Mouse (Mus musculus) liver, embryonic 14.5 days (tissue): ENCODE measurements around the gene Lair1. TPM values are rescaled to one million over a fixed set of nuclear protein-coding genes. Genes with fewer than 3 reads are reported as not detected.
"Not testable (repeated sequence)": the region's sequence is repeated elsewhere in the genome, so short reads cannot be mapped to it uniquely, and the experiment has no call there.

Experiments used
- ATAC-seq: fragments of 200-750 bp; cut with Nextera tagmentation; 2 replicates; pipeline ENCODE4 v1.8.0; 2017; ENCODE audit warnings: moderate number of reproducible peaks, mild to moderate bottlenecking, moderate library complexity; ENCODE audit not compliant: insufficient read depth
- DNase-seq, 3 experiments: peaks; one replicate each; pipeline ENCODE4 v3.0.0-alpha.2; 2012 to 2013; ENCODE audit warnings: low read depth in 3 of 3, low spot score in 3 of 3
- H3K27ac ChIP-seq: fragments of 300-500 bp; sonication (generic); 2 replicates; pipeline ENCODE4 v1.5.1; 2014; ENCODE audit warnings: moderate library complexity, mild to moderate bottlenecking, control low read depth, inconsistent platforms
- H3K27me3 ChIP-seq: fragments of 300-500 bp; sonication (generic); 2 replicates; pipeline ENCODE4 v1.6.1; 2014; ENCODE audit warnings: mild to moderate bottlenecking, low read length, moderate library complexity; ENCODE audit not compliant: control insufficient read depth, insufficient read depth
- H3K36me3 ChIP-seq: fragments of 300-500 bp; sonication (generic); replicated peaks from 2 replicates; pipeline ENCODE4 v1.6.1; 2014; ENCODE audit warnings: low read depth; ENCODE audit not compliant: control insufficient read depth, insufficient read depth
- H3K4me1 ChIP-seq, 2 experiments: fragments of 200-500 bp in 1 of 2; fragments of 300-500 bp in 1 of 2; sonication (generic) in 1 of 2; replicated peaks; 2 replicates each; pipeline ENCODE4 v1.6.1; 2012 to 2014; ENCODE audit warnings: antibody characterized with exemption in 1 of 2, inconsistent platforms in 1 of 2, low read length in 1 of 2; ENCODE audit not compliant: control insufficient read depth in 2 of 2, insufficient read depth in 2 of 2
- H3K4me2 ChIP-seq: fragments of 300-500 bp; sonication (generic); 2 replicates; pipeline ENCODE4 v1.6.1; 2014; ENCODE audit warnings: low read depth, mild to moderate bottlenecking, control low read depth, moderate library complexity
- H3K4me3 ChIP-seq, 2 experiments: fragments of 200-500 bp in 1 of 2; fragments of 300-500 bp in 1 of 2; sonication (generic) in 1 of 2; 2 replicates each; pipeline ENCODE4 v1.5.1; 2012 to 2014; ENCODE audit warnings: low read depth in 2 of 2, low read length in 2 of 2, mild to moderate bottlenecking in 2 of 2, control low read depth in 1 of 2, inconsistent platforms in 1 of 2, moderate library complexity in 1 of 2; ENCODE audit not compliant: insufficient read depth in 1 of 2
- H3K9ac ChIP-seq: fragments of 300-500 bp; sonication (generic); replicated peaks from 2 replicates; pipeline ENCODE4 v1.6.1; 2014; ENCODE audit warnings: mild to moderate bottlenecking, control low read depth, moderate library complexity
- H3K9me3 ChIP-seq: fragments of 300-500 bp; sonication (generic); 2 replicates; pipeline ENCODE4 v1.6.1; 2016; ENCODE audit warnings: low read length, mixed read lengths; ENCODE audit not compliant: control insufficient read depth
- CTCF ChIP-seq: IDR thresholded peaks from 2 replicates; pipeline ENCODE4 v1.5.1; 2016; ENCODE audit warnings: antibody characterized with exemption, low read depth, control low read depth
- EP300 ChIP-seq: IDR thresholded peaks from 2 replicates; pipeline ENCODE4 v1.6.1; 2016; ENCODE audit warnings: antibody characterized with exemption, low read depth
- WGBS: fragments of 180-500 bp; shearing (Covaris S2); extraction: QIAGEN DNeasy Blood & Tissue Kit; methylation state at CpG from one replicate; pipeline ENCODE4 v1.1.7; 2014; ENCODE audit not compliant: insufficient replicate concordance; 5-methylcytosine and 5-hydroxymethylcytosine counted together
- polyA plus RNA-seq, 2 experiments: library from polyadenylated mRNA; depleted of rRNA in 1 of 2; stranded (reverse) in 1 of 2; unstranded in 1 of 2; fragments of >200 nt; fragmentation: Nextera tagmentation in 1 of 2; extraction: Ambion mirVana in 1 of 2; gene quantifications; 2 replicates each; pipeline versions ENCODE4 v1.2.1 to v1.2.3; 2012 to 2014

Gene Lair1
- polyA plus RNA-seq, 2 experiments: 1.3 to 2.2 TPM

DNA sequence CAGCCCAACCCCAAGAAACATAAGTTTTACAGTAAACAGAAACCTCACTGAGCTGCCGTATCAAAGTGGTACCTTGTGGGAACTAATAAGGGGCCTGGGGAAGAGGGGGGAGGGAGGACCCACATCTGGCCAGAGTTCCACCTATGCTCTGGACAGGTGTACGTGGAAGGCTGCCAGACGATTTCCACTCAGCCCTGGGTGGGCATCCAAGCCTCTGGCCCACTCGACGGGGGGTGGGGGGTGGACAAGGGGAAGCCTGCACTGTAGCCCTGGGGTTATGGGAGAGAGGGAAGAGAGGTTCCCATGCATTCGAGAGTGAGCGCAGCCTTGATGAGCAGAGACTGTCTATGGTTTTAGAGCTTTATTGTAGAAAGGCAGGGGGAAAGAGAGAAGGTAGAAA is 16.5 kb upstream of the Lair1 start:
- H3K4me1 ChIP-seq: peaks cover 0 to 5% of the 10 kb centered on the region in 2 experiments; a peak in 1 of 4 replicates
- TF ChIP-seq CTCF (no peak), EP300 (no peak)
- H3K27ac ChIP-seq: no peak overlapping the region
- no peak overlapping the region for H3K4me2 ChIP-seq
- WGBS: 70% methylated on average over 7 of the region's 7 CpGs
- H3K4me3 ChIP-seq: no peak overlapping the region
- no peak for DNase-seq
- H3K9ac ChIP-seq: no peak overlapping the region
- H3K9me3 ChIP-seq: no peaks in the 10 kb centered on the region
- H3K36me3 ChIP-seq: no peaks in the 10 kb centered on the region
- ATAC-seq: no peak
- no peaks in the 10 kb centered on the region for H3K27me3 ChIP-seq

DNA sequence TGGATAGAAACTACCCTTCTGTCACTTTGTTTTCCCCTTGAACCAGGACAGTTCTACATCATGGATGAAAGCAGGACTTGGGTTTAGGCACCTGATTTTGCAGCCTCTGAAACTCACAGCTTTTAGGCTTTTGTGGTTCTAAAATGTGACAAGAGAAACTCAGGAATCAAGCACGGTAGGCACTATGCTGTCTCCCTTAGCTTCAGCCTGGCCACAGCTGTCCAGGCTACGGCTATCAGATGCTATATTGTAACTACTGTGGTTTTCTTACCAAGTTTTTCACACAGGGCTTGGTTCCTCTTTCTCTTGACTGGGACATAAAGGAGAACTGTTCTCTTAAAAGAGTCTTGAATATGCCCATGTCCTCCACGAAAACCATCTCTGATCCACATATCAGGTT is 10.1 kb upstream of the Lair1 start:
- 16% methylated on average over 3 of the region's 3 CpGs for WGBS
- ATAC-seq: no peak
- H3K9ac ChIP-seq: no peak overlapping the region
- no peak overlapping the region for H3K4me3 ChIP-seq
- no peak for DNase-seq
- H3K4me2 ChIP-seq: no peak overlapping the region
- H3K27ac ChIP-seq: no peak overlapping the region
- TF ChIP-seq CTCF (no peak), EP300 (no peak)
- H3K27me3 ChIP-seq: no peaks in the 10 kb centered on the region
- 0 out of 4 replicates have a peak, but pooled peaks cover 0 to 2% of the 10 kb centered on the region in 2 experiments for H3K4me1 ChIP-seq
- no peaks in the 10 kb centered on the region for H3K9me3 ChIP-seq
- no peaks in the 10 kb centered on the region for H3K36me3 ChIP-seq

DNA sequence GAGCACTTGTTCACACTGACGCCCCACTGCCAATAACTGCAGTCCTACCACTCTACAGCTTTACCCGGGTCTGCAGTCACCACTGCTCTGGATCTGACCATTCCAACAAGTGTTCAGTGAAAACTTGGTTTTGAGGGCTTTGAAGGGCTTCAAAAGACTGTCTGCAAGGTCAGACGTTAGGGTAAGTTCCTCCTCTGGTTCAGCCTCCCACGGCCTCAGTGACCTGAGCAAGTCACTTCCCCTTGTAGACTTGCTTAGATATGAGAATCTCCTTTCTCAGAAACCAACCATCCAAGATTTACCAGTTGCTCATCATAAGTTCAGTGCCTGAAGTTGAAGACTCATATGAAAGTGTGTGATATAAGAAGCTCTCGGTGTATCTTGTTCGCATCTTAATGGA is 8.1 kb upstream of the Lair1 start:
- Histone ChIP-seq H3K36me3 (no peaks in the 10 kb centered on the region), H3K9ac (no peak overlapping the region), H3K27ac (no peak overlapping the region), H3K27me3 (no peaks in the 10 kb centered on the region), H3K9me3 (no peaks in the 10 kb centered on the region), H3K4me3 (no peak overlapping the region), H3K4me1 (0 out of 4 replicates have a peak, but pooled peaks cover 0 to 2% of the 10 kb centered on the region in 2 experiments), H3K4me2 (no peak overlapping the region)
- DNase-seq (no peak), ATAC-seq (no peak)
- TF ChIP-seq CTCF (no peak), EP300 (no peak)
- 47% methylated on average over 6 of the region's 6 CpGs for WGBS

DNA sequence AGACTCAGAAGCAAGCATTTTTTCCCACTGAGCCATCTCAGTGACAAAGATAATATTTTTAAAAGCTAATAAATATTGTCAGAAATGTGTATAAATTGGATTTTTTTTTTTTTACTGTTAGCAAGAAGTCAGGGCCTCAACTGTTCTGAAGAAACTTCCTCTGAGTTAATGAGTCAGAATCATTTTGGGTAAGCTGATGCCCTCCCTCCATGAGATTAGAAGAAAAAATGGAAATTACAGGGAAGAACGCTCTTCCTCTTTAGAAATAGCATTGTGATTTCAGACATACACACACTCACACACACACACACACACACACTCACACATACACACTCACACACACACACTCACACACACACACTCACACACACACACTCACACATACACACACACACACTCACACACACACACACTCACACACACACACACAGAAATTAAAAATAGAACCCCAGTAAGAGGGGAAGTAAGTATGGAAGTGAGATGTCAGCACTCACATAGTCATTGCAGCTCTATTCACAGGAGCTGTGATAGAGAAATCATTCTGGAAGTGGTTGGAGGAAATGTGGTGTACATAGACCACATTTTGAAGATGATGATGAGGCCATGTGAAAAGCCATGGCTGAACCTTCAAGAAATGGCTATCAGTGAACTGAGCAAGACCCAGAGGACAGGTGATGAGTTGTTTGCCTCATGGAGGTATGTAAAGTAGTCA is 866 bp upstream of the Lair1 start:
- Histone ChIP-seq H3K4me3 (no peak overlapping the region), H3K27ac (no peak overlapping the region), H3K27me3 (no peaks in the 10 kb centered on the region), H3K9me3 (no peaks in the 10 kb centered on the region), H3K4me1 (peaks cover 0 to 3% of the 10 kb centered on the region in 2 experiments; a peak in 2 of 4 replicates), H3K36me3 (no peaks in the 10 kb centered on the region), H3K4me2 (no peak overlapping the region), H3K9ac (no peak overlapping the region)
- WGBS: 65% methylated on average over 1 of the region's 1 CpGs
- no peak for DNase-seq
- ATAC-seq: no peak
- TF ChIP-seq CTCF: no peak
- no peak for TF ChIP-seq EP300

DNA sequence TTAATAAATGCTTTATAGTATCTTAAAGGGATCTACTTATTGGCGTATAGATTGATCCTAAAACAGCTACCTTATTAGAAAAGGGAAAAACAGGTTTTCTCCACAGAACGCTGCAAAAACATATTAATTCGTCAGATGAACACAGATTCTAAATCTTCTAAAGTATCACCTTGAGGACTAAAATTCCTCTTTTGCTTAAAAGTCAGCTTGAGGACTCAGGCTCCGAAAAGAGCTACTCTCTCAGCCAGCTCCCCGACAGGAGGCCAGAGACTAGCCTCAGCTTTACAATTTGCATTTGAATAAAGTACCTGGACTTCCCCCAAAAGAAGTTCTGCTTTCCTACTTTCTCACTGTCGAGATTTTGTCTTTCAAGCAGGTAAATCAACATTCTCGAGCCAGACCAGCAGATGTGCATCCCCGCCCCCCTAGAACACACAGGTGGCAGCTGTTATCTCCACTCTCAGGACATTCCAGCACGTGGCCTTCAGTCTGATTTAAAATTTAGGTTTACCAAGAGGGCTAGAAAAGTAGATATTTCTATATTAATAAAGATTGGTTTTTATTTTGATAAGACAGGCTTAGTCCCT is 2.3 kb downstream of the Lair1 start:
- H3K36me3 ChIP-seq, H3K4me2 ChIP-seq, ATAC-seq, H3K9me3 ChIP-seq, H3K9ac ChIP-seq, H3K4me1 ChIP-seq, H3K4me3 ChIP-seq, DNase-seq, H3K27ac ChIP-seq, H3K27me3 ChIP-seq: not testable (repeated sequence)
- 51% methylated on average over 9 of the region's 9 CpGs for WGBS
